Mouse (Mus musculus) ZHBTc4 (cell line): ENCODE measurements around the gene Slc41a3.

ENCODE experiments used
- DNase-seq: peaks from one replicate; pipeline ENCODE4 v3.0.0-alpha.2; 2011; ENCODE audit warnings: low read depth, low spot score

Gene Slc41a3

DNA sequence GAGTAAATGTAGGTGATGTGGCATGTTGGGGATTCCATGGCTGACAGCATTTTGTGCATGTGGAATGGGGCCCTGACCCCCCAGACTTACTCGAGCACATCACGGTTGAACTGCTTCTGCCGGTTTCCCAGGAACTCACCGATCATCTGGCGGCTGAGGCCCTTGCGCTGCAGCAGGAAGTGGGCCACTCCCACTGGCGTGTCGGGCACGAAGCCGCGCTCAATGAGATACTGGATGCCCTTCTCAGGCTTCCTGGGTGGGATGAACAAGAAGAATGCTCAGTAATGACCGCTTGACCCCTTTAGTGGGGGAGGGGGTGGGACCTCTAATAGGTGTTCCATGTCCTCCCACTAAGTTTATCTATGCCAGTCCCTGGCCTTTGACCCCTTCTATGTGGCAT lies 75.9 kb downstream of the Slc41a3 start:
- no peak for DNase-seq

DNA sequence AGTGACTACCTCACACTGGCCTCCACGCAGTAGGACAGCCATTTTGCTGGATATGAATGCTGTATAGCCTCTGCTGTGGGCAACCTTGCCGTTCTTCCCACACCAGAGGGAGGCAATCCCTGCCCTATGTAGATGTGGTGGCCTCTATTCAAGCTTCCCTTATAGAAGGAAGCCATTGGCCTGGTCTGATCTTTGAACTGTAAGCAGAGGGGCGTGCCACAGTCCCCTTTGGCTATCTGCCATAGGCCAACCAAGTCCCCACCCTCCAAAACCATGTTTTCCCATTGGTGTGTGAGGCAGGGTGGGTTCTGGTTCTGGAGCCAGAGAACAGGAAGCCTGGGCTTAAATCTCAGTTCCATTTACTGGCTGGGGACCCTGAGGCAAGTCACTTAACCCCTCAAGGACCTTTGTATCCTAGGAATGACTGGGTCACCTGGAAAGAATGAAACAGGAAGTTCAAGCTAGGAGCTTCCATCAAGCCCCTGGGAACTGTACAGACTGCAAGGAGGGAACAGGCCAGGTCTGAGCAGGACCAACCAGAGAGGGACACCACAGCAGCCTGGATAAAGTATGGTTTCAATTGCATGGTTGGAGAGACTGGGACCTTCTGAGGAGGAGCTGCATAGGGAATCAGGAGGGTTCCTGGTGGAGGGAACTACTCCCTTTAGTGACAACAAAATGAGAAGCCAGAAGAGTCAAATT lies 79.5 kb downstream of the Slc41a3 start:
- DNase-seq, result peak; percentile 57

DNA sequence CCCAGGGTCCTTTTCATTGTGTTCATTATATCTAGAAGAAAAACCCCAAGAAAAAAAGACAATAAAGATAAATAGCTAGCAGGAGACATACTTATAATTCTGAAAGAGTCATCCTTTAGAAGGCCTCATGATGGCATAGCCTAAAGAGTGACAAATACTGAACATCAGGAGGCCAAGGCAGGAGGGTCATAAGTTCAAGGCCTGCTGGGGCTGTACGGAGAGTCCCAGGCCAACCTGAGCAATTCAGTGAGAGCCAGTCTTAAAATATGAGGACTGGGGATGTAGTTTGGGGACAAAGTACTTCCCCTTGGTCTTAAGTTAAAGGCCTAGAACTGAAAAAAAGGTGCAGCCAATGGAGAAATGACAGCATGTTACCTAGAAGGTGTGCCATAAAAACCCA lies 82.3 kb downstream of the Slc41a3 start:
- no peak for DNase-seq

DNA sequence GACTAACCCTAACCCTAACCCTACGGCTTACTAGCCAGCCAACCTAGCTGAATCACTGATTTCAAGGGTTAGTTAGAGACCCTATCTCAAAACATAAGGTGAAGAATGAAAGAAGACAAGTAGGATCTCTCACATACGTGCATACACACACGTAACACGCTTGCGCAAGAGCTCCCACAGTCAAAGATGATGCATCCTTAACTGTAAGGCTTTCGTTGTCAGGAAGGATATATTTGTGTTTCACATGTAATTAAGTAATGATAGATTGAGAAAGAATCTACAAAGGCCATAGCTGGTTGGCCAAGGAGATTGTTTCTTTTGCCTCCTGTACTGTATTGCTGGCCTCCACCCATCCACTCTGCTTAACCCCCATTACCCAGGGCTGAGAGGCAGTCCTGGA lies 83.5 kb downstream of the Slc41a3 start:
- no peak for DNase-seq

GRCm38 (mm10) chr6:90688742-90689141 lies 84.2 kb downstream of the Slc41a3 start:
- DNase-seq, result no peak

GRCm38 (mm10) chr6:90689500-90689899 lies 85.0 kb downstream of the Slc41a3 start:
- DNase-seq, result no peak

DNA sequence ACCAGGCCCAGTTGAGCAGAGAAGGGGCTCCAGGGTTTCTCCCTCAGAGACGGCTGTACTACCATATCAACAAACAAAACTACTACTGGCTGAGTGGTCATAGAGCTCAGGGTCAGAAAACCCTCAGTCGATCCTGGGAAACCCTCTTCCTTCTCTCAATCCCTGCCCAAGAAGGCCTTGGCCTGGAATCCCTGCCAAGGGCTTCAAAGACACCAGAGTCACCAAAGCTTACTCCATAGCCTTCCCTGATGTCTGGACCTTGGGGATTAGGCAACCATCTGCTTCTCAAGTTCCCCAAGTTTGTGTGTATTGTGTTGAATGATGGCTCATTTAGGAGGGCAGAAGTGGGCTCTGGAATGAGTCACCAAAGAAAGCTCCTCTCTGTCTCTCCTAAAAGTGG lies 87.4 kb downstream of the Slc41a3 start:
- no peak for DNase-seq

- DNase-seq, result no peak
These were observed 87.9 kb downstream of the Slc41a3 start for GRCm38 (mm10) chr6:90692404-90692803.

- no peak for DNase-seq
These were observed 91.2 kb downstream of the Slc41a3 start for GRCm38 (mm10) chr6:90695754-90696153.
